Mouse (Mus musculus) skeletal muscle tissue, adult 2 months (tissue): ENCODE results near the gene Srbd1.

Experiments
- DNase-seq: peaks from one replicate; pipeline ENCODE4 v3.0.0-alpha.2; 2012; ENCODE audit warnings: low read depth, low spot score

Gene Srbd1

DNA sequence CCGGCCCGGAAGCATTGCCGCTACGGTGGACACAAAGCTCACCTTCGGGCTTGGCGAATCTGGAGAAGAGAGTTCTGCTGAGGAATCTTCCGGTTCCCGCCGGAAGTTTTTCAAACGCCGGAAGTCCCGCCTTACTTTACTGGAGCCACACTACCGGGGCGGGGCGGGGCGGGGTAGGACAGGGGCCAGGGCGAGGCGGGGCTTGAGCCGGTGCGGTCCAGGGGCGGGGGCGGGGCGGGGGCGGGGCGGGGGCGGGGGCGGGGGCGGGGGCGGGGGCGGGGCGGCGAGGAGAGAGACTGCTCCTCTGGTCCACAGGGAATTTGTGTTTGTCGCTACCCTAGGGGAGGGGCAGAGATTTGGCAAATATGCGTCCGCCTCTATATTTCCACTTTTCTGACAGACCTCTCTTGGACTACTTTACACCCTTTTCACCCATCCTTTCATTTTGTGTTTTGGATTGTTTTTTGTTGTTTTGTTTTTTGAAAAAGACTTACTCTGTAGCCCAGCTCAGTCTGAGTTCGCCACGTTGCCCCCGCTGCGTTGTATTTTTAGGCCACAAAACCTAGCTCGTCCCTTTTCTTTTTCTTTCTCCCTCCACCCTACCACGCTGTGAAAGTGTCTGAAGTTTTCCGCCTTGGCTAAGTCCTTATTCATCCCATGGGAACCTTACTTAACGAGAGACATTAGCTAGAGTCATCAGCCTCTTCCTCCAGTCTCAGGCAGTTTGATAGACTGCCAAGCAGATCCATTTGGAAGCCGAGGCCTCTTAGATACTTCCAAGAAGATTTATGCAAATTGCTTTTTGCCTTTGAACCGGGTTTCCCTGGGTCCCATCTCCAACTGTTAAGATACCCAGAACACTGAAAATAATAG is at the start of gene Srbd1:
TSS of gene Srbd1 (minus strand) at position 97 of the 873 bp plus-strand sequence.
- DNase-seq, result peak; percentile 85

- DNase-seq, result no peak
These were observed 49.0 kb upstream of the Srbd1 start for GRCm38 (mm10) chr17:86193979-86194378.

GRCm38 (mm10) chr17:86187777-86188176 is 42.8 kb upstream of the Srbd1 start:
- DNase-seq, result no peak

DNA sequence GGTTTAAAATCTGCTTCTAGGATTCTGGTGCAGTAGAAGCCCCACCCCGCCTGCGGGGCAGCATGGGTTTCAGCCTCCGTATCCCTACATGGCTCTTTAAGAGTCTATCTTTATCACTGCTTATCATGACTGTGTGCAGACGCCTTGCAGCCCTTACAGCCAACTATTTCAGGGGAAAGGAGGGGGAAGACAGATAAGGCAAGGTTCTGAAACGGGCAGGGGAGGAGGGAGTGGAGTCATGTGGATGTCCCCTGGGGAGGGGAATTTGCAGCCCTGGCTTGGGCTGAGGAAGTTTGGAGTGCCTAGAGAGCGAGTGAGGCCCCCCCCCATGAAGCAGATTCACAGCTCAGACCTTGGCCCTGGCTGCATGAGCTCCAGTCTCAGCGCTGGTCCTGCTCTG is 40.6 kb upstream of the Srbd1 start:
- peak; percentile 22 for DNase-seq

- DNase-seq, result no peak
These were observed 39.7 kb upstream of the Srbd1 start for GRCm38 (mm10) chr17:86184552-86185209.

DNA sequence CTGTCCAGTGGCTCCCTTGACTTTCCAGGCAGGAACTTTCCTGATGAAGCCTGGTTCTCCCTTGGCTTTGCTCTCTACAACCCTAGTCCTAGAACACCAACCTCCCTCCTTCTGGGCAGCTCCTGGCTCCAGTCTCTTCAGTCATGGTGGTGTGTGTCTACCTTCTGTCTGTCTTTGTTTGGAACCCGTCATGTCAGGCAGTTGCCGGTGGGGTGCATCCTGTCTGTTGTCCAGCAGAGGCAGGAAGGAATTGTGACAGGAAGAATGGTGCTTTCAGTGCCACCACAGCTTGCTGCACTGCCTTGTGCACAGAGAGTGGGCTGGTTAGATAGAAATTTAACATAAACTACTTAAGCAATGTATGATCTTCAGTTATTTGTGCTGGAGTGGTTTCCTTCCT is 38.8 kb upstream of the Srbd1 start:
- no peak for DNase-seq

GRCm38 (mm10) chr17:86176722-86177121 is 31.7 kb upstream of the Srbd1 start:
- no peak for DNase-seq

DNA sequence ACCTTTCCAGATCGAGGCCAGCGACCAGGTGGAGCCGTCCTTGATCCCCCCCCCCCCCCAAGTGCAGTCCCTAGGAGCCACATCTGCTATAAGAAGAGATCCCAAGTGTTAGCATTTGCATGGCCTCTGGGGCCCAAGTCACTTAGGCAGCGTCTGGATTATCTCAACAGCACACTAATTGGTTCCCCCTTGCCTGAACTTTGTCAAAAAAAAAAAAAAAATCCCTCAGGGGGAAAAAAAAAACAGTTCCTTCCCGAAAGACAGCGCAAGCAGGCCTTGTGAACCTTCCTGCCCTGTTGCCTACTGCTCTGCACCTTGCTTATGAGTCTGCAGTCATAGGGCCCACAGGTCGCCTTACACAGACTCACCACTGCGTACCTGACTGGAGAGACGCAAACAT is 30.5 kb upstream of the Srbd1 start:
- DNase-seq, result no peak

DNA sequence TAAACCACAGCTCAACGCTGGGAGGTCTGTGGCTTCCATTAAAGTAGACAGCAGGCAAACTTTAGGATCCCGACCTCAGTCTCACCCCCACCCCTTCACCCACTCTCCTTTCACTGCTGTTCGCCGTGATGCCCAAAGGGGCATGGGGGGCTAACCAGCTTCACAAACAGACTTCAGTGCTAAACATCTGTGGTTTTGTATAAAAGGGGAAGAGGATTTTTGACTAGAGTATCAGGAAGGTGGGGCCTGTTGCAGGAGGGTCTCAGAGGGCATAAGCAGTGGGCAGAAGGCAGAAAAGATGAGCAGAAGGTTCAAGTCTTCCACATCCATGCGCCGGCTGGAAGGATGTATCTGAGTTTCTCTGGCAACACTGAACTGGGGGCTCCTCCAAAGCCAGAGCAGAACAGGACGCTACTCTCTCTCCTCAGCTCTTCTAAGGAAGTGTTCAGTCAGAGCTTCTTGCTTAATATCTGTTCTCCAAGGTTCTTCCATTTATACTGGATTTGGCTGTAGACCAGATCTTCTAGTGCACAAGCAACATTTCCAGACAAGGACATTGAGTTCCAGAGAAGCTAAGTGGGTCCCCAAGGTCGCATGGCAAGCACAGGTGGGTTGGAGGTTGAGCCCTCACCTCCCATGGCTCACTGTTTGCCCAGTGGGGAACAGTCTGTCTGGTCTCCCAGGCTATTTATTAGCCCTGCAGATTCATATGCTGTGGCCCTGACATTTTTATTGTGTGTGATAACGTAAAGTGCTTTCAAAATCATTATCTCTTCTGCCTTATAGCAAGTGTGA is 25.4 kb upstream of the Srbd1 start:
- no peak for DNase-seq

DNA sequence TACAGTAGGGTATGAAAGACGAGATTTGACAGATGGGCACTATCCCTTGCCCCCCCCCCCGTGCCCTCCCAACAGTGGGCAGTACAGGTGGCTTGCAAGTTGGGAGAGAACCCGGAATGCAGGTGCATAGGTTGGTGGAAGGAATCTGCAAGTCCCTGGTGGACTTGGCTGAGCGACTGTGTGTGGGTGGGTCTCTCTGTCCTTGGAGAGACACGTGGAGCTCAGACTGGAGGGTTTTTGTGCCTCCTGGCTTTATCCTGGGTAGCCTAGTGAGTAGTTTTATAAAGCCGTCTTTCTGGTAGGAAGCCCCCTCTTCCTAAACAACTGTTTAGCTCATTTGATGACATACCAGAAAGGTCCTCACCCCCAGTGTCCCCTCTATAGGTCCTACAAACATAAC is 24.1 kb upstream of the Srbd1 start:
- no peak for DNase-seq

- no peak for DNase-seq
These were observed 23.4 kb upstream of the Srbd1 start for GRCm38 (mm10) chr17:86168231-86168981.

GRCm38 (mm10) chr17:86167320-86168230 is 22.6 kb upstream of the Srbd1 start, which contains the start of gene Prkce:
Gene Prkce, plus strand, starts transcription at chr17:86167785.
- DNase-seq, result peak; percentile 87

DNA sequence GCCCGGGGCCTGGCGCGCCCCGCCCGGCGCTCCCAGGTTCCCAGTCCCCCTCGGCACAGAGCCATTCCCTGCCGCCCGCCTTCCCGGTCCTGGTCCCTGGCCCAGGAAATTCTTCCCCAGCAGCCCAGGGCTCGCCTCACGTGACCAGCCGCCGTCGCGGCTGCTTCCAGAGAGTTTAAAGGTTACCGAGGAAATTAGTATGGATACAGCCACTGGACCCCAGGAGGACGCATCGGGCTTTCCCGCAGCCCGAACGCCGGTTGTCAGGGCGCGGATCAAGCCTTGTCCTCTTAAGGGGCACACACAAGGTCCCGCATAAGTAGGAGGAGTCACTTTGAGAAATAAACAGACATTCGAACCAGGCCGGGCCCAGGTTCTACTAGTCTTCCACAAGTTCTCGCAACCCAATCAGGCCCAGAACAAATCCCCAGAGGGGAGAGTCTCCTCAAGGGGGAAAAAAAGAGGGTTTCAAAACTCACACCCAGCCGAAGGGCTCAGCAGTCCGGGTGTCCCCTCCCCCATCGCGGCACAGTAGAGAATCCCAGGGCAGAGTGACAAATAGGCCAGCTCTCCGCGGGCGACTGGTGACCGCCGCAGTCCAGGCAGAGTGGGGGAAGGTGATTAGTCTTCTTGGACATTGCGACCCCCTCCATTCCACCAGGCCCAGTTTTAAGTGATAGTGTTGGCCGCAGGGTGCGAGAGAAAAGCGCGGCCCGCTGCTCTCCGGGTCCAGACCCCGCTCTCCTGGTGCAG is 21.8 kb upstream of the Srbd1 start:
- DNase-seq, result peak; percentile 77

DNA sequence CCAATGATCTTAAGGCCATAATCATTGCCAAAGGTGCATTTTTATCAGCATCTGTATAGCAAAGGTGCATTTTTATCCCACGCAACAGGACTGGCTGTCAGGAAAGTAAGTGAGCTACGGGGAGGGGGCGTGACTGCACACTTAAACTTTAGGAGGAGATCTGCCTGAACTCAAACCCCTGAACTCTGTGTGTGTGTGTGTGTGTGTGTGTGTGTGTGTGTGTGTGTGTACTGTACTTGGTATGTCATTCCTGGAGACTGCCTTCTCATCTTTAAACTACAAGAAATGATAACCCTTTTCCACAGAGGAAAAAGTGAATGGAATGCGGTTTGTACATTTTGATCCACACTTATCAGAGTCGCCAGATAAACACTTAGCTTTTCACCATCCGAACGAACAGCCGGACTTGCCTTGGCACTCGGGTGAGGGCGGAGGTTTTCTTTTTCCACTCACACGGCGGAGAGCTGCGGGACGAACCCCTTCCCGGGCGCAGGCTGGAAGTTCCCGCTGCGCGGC is 21.1 kb upstream of the Srbd1 start:
- DNase-seq, result no peak

DNA sequence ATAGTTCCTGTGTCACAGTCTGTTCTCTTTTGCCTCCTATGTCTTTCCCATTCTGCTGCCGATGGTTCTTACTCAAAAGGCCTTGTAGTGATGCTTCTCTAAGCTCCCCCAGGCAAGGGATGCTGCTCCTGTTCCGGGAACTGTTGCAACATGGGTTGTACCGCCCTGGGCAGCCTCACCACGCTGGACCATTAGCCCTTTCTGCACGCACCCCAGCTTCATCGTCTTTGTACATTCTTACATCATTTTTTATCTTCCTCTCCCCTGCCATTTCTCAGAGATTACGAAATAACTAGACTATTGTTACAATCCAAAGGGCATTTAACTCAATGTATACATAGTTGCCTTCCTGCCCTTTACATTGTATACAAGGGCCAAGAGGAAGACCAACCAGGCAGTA is 19.4 kb upstream of the Srbd1 start:
- DNase-seq, result no peak

DNA sequence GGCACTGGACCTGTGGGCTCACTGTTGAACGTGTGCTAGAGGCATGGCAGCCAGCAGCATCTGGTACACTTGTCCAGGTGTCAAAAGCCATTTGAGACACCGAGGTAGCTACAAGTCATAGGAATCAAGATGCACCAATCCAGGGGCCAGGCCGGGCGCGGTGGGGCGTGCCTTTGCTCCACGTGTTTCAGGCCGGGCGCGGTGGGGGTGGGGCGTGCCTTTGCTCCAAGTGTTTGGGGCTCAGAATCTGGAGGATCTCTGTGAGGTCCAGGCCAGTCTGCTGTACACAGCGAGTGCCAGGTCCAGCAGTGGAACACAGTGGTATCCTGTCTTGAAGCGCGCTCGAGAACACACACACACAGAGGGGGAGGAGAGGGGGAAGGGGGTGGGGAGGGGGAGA is 17.7 kb upstream of the Srbd1 start:
- DNase-seq, result no peak

DNA sequence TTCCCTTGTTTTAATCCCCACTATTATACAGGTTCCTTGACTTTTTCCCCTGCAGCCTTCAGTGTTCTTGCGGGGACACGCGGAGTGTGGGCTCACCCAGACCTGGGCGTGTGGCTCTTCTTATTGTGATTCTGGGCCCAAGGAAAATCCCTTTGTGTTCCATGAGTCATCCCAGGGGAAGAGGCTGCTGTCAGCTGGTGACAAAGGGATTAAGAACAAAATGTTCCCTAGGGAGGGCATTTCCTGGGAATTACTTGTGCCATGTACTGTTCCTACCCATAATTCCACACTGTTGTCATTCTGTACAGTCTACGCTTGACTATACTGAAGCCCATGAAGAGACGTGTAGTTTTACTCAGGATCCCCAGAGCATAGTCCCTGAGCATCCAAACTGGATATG is 12.0 kb upstream of the Srbd1 start:
- DNase-seq, result no peak

GRCm38 (mm10) chr17:86150867-86151348 is 5.9 kb upstream of the Srbd1 start:
- peak; percentile 89 for DNase-seq

GRCm38 (mm10) chr17:86149726-86150125 is 4.8 kb upstream of the Srbd1 start:
- DNase-seq, result no peak
